Mouse (Mus musculus): ENCODE measurements around the gene Kcnc3. TPM values are rescaled to one million over a fixed set of nuclear protein-coding genes. Genes with fewer than 3 reads are reported as not detected.

Kcnc3 gene
- polyA plus RNA-seq, 1 experiment = 1.6 TPM

DNA sequence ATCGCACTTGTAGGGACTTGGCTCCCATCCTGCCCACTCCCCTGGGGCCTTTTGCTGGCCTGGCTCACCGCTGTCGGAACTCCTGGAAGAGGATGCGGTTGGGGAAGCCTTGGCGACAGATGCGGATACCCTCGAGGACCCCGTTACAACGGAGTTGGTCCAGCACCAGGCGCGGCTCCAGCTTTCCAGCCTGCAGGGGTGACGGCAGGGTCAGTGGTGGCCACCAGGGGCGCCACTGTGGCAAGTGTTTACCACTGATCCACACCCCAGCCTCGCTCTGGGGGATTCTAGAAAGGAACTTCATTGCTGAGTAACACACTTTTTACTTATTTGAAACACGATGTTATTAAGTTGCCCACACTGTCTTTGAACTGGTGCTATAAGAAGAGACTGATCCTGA is 42.9 kb downstream of the Kcnc3 start:
- Histone ChIP-seq H3K4me3 (ENCODE audit: insufficient read depth, low read length) (no peak overlapping the region), H3K27ac (ENCODE audit: insufficient read depth, low read depth, low read length) (no peak overlapping the region), H3K4me1 (ENCODE audit: control insufficient read depth, insufficient read depth, low read length) (no peaks in the 10 kb centered on the region)
- TF ChIP-seq POLR2A (IDR thresholded peaks at IDR 0.05; ENCODE audit: borderline replicate concordance, low read depth, low read length) (no peak), CTCF (IDR thresholded peaks at IDR 0.05; ENCODE audit: low read depth, low read length) (no peak)

DNA sequence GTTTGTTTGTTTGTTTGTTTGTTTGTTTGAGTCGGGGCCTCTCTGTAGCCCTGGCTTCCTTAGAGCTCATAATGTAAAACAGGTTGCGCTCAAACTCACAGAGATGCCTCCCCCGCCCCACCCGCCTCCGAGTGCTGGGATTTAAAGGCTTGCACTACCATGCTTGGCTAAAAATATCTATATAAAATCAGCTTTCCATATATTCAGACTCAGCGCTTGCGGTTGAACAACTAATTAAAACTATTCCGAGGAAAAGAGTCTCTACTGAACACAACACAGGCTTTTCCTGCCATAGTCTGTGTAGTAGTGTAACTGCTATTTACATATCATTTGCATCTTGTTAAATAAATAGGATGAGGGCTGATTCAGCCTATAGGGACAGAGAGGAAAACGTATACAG is 46.2 kb downstream of the Kcnc3 start:
- Histone ChIP-seq H3K27ac (ENCODE audit: insufficient read depth, low read depth, low read length) (no peak overlapping the region), H3K4me1 (ENCODE audit: control insufficient read depth, insufficient read depth, low read length) (no peaks in the 10 kb centered on the region), H3K4me3 (ENCODE audit: insufficient read depth, low read length) (no peak overlapping the region)
- TF ChIP-seq POLR2A (IDR thresholded peaks at IDR 0.05; ENCODE audit: borderline replicate concordance, low read depth, low read length) (no peak), CTCF (IDR thresholded peaks at IDR 0.05; ENCODE audit: low read depth, low read length) (no peak)

DNA sequence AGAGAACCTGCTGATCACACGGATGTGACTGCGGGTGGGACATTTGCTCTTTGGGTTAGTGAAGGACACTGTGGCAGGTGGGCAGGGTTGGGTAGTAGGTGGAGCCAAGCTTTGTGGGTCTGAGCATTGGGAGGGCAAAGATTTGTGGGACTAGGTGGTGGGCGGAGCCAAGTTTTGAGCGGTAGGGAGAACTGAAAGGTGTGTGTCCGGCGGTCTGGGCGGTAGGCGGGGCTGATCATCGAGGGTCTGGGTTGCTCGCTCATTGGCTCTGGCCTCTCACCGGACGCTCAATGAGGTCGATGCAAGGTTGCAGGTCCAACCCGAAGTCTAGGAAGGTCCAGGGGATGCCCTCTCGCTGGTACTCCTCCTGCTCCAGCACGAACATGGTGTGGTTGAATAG is 48.2 kb downstream of the Kcnc3 start:
- H3K27ac ChIP-seq (ENCODE audit: insufficient read depth, low read depth, low read length) = no peak overlapping the region
- H3K4me1 ChIP-seq (ENCODE audit: control insufficient read depth, insufficient read depth, low read length) = no peaks in the 10 kb centered on the region
- no peak for TF ChIP-seq POLR2A (IDR thresholded peaks at IDR 0.05; ENCODE audit: borderline replicate concordance, low read depth, low read length)
- TF ChIP-seq CTCF (IDR thresholded peaks at IDR 0.05; ENCODE audit: low read depth, low read length) = no peak
- no peak overlapping the region for H3K4me3 ChIP-seq (ENCODE audit: insufficient read depth, low read length)

DNA sequence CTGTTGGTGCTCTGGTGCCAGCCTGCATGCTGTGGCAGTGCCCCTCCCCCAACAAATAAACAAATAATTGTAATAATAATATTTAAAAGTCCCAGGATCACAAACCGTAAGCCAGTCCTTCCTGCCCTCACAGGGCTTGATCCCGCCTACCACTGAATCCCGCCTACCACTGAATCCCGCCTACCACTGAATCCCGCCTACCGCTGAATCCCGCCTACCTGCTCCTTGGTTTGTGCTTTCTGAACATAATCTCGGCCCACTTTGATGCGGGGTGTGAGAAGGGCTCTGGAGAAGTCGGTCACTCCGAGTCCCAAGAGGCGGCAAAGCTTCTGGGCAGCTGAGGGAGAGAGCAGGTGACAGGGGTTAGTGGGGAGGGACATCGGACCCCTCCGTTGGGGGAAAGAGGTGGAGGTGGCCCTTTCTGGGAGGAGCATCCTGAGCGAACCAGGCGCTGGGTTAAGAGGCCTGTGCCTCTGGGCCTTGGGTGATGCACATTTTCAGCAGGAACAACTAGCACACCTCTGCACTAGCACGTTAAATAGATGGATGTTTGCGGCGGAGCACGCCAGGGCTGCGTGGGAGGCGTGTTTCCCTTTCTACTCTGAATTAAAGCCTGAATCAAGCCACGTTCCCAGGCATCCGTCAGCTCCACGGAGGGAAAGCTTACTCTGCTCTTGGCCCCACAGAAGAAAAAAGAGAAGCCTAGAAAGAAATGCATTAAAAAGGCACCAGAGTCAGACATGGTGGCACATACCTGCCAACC is 50.6 kb downstream of the Kcnc3 start:
- H3K4me1 ChIP-seq (ENCODE audit: control insufficient read depth, insufficient read depth, low read length) = no peaks in the 10 kb centered on the region
- no peak overlapping the region for H3K4me3 ChIP-seq (ENCODE audit: insufficient read depth, low read length)
- no peak overlapping the region for H3K27ac ChIP-seq (ENCODE audit: insufficient read depth, low read depth, low read length)
- TF ChIP-seq POLR2A (IDR thresholded peaks at IDR 0.05; ENCODE audit: borderline replicate concordance, low read depth, low read length) (no peak), CTCF (IDR thresholded peaks at IDR 0.05; ENCODE audit: low read depth, low read length) (no peak)

DNA sequence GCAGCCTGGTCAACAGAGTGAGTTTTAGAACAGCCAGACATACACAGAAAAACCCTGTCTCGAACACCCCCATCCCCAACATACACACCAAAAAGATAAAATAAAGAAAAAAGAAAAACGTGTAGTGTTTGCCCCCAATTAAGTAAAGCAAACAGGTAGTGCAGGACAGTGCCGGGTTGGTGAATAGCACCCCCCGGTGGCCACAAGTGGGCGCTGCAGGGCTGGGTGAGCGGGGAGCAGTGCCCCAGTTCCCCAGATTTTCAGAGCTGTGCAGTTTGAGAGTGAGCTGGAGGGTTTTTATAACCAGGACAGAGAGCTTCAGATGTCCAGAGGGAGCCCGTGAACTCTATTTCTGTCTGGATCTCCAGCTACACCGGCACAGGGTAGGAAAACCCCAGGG is 51.4 kb downstream of the Kcnc3 start:
- no peak overlapping the region for H3K4me3 ChIP-seq (ENCODE audit: insufficient read depth, low read length)
- peak; percentile 58; the same call in 1 of the 2 replicates for TF ChIP-seq CTCF (IDR thresholded peaks at IDR 0.05; ENCODE audit: low read depth, low read length)
- TF ChIP-seq POLR2A (IDR thresholded peaks at IDR 0.05; ENCODE audit: borderline replicate concordance, low read depth, low read length) = no peak
- no peaks in the 10 kb centered on the region for H3K4me1 ChIP-seq (ENCODE audit: control insufficient read depth, insufficient read depth, low read length)
- H3K27ac ChIP-seq (ENCODE audit: insufficient read depth, low read depth, low read length) = no peak overlapping the region

DNA sequence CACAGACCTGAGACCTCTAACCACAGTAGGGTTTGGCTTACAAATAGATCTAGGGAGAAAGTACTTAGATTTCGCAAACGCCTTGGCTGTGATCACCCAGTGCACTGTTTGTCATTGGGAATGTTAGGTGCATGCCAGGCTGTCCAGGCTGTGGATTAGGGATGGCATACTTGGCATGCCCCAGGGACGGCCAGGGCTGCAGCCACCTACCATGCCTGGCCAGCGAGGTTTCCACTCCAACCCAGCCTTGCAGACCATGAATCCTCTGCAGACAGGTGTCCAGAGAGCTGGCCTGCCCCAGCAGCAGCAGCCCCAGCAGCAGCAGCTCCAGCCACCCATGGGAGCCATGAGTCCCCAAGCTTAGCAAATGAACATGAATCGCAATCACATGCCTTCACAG is 54.8 kb downstream of the Kcnc3 start:
- Histone ChIP-seq H3K27ac (ENCODE audit: insufficient read depth, low read depth, low read length) (no peak overlapping the region), H3K4me1 (ENCODE audit: control insufficient read depth, insufficient read depth, low read length) (no peaks in the 10 kb centered on the region), H3K4me3 (ENCODE audit: insufficient read depth, low read length) (no peak overlapping the region)
- no peak for TF ChIP-seq CTCF (IDR thresholded peaks at IDR 0.05; ENCODE audit: low read depth, low read length)
- no peak for TF ChIP-seq POLR2A (IDR thresholded peaks at IDR 0.05; ENCODE audit: borderline replicate concordance, low read depth, low read length)

DNA sequence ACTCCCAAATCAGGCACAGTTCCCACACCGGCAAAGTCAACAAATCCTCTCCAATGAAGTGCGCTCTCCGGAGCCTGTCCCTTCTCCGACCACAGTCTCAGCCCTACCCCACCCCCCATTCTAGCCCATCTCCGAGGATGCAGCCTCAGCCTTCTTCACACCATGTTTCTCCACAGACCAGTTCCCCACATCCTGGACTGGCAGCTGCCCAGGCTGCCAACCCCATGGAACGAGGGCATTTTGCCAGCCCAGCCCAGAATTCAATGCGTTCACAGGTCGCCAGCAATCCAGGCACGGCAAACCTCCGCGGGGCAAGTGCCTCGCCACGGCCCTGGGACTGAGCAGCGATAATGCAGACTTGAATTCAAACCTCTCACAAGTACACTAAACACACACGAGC is 55.5 kb downstream of the Kcnc3 start:
- Histone ChIP-seq H3K27ac (ENCODE audit: insufficient read depth, low read depth, low read length) (no peak overlapping the region), H3K4me3 (ENCODE audit: insufficient read depth, low read length) (no peak overlapping the region), H3K4me1 (ENCODE audit: control insufficient read depth, insufficient read depth, low read length) (no peaks in the 10 kb centered on the region)
- TF ChIP-seq POLR2A (IDR thresholded peaks at IDR 0.05; ENCODE audit: borderline replicate concordance, low read depth, low read length) (no peak), CTCF (IDR thresholded peaks at IDR 0.05; ENCODE audit: low read depth, low read length) (no peak)

DNA sequence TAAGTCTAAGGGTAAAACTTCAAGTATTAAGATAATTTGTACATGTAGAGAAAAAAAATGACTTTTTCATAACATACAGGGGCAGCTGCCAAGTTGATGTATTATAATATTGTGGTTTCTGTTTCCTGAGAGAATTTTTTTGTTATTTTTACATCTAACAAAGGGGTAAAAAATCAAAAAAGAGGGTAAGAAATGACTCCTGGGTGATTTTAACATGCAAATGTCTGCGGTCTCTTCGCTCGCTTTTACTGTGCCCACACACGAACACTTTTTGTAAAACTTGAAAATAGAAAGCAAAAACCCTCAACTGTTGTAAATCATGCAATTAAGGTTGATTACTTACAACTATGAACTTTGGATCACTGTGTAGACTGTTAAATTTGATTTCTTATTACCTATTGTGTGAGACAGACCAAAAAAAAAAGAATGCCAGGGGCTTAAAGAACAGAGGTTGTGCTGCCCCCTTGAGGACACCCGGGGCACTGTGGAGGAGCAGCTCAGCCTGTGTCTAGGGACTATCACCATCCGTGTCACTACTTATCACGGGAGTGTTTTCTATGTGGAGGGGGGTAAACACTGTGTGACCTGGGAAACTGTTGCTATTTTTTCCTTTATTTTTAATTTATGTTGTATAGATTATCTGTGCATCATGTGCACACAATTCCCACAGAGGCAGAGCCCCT is 56.7 kb downstream of the Kcnc3 start:
- Histone ChIP-seq H3K27ac (ENCODE audit: insufficient read depth, low read depth, low read length) (no peak overlapping the region), H3K4me1 (ENCODE audit: control insufficient read depth, insufficient read depth, low read length) (no peaks in the 10 kb centered on the region), H3K4me3 (ENCODE audit: insufficient read depth, low read length) (no peak overlapping the region)
- peak; percentile 67 for TF ChIP-seq CTCF (IDR thresholded peaks at IDR 0.05; ENCODE audit: low read depth, low read length)
- TF ChIP-seq POLR2A (IDR thresholded peaks at IDR 0.05; ENCODE audit: borderline replicate concordance, low read depth, low read length) = no peak

DNA sequence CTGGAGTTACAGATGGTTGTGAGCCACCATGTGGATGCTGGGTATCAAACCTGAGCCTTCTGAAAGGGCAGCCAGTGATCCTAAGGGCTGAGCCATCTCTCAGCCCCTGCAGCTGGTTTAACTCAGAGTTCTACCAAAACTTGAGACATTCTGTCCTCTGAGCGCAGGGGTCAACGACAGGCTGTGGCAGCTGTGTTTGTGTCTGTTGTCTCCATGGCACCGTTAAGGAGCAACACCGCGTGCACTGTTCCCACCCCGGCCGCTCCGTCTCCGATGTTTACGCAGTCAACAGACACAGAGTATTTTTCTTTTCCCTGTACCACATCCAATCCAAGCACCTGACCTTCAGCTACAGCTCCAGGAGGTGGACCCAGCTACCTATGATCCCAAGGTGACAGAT is 57.3 kb downstream of the Kcnc3 start:
- TF ChIP-seq CTCF (IDR thresholded peaks at IDR 0.05; ENCODE audit: low read depth, low read length) (no peak), POLR2A (IDR thresholded peaks at IDR 0.05; ENCODE audit: borderline replicate concordance, low read depth, low read length) (no peak)
- no peak overlapping the region for H3K27ac ChIP-seq (ENCODE audit: insufficient read depth, low read depth, low read length)

DNA sequence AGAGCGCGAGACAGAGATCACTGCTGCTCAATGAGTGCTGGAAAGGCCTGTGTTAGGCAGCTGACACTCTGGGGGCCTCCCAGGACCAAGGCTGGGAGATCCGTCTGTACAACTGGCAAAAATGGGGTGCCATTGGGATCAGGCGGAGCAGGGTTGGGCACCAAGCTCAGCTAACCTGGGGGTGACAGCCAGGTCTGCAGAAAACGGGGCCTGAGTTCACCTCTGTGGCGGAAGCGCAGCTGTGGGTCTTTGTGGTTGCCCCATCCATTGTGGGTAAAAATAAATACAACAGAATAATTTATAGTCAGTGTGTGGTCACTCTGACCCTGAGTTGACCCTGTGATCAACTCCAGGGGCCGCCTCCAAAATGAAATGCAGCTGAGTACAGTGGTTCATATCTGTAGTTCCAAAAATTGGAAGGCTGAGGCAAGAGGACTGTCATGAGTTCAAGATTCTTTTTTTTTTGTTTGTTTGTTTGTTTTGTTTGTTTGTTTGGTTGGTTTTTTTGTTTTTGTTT is 58.7 kb downstream of the Kcnc3 start:
- TF ChIP-seq POLR2A (IDR thresholded peaks at IDR 0.05; ENCODE audit: borderline replicate concordance, low read depth, low read length) = no peak
- no peak for TF ChIP-seq CTCF (IDR thresholded peaks at IDR 0.05; ENCODE audit: low read depth, low read length)
- H3K27ac ChIP-seq (ENCODE audit: insufficient read depth, low read depth, low read length) = no peak overlapping the region
- no peak overlapping the region for H3K4me3 ChIP-seq (ENCODE audit: insufficient read depth, low read length)
- no peaks in the 10 kb centered on the region for H3K4me1 ChIP-seq (ENCODE audit: control insufficient read depth, insufficient read depth, low read length)

More for the DNA sequence above, 57.3 kb downstream of the Kcnc3 start:
- H3K4me1 ChIP-seq (ENCODE audit: control insufficient read depth, insufficient read depth, low read length) = no peaks in the 10 kb centered on the region
- H3K4me3 ChIP-seq (ENCODE audit: insufficient read depth, low read length) = no peak overlapping the region

Data from bone marrow macrophage, adult 2 months (primary cell).